Mouse (Mus musculus): Measurements from ENCODE around the gene Copz2.
"Not testable (repeated sequence)": the region's sequence is repeated elsewhere in the genome, so short reads cannot be mapped to it uniquely, and the experiment has no call there.

The Copz2 gene

DNA sequence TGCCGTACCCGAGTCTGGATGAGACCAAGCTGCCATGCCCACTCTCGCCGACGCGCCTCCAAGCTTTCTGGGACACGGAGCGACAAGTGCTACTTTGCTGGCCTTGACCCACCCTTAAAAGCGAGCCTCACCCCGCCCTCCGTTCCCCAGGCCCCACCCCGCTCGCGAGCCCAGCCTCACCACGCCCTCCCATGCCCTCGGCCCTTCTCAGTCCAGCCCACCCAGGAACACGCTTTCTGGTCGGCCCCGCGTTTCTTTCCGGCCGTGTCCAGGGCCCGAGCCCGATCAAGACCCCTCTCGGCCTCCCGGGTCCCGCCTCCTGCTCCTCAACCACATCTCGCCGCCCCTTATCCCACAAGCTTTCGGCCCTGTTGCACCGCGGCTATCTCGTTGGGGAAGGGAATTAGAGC is 20.3 kb upstream of the Copz2 start:
- DNase-seq: peak in 1 of 2 experiments; percentile 81

DNA sequence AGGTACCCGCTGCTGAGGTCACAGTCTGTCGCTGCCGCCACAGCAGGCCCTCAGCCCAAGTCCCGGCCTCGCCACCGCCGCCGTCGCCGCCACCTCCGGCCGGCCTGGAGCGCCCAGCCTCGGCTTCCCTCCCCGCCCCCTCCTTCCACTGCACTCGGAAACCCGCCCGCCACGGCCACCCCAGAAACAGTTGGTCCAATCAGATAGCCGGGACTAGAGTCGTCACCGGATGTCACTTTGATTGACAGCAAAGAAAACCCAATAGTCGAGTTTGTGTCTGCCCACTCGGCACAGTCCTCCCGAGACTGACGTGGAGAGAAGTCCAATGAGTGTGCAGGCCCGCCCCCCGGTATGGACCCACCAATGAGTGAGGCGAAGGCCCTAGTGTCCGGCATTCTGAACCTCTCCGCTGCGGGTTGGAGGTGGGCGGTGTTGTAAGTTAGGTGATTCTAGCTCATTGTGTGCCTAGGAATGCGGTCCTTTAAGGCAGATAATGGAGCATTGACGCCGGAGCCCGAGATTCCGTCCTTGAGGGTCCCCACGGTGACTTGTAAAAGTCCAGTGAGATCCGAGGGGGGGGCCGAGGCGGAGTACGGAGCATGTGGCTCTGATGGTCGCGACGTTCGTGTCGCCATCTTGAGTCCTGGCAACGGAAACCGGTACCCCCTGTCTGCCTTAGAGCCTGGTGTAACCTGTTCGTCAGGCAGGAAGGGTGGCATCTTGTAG is 19.7 kb upstream of the Copz2 start, which contains the start of gene Nfe2l1:
TSS of gene Nfe2l1 (minus strand) at position 156 of the 726 bp plus-strand sequence.
- peak; percentile 97 to 98 for DNase-seq

DNA sequence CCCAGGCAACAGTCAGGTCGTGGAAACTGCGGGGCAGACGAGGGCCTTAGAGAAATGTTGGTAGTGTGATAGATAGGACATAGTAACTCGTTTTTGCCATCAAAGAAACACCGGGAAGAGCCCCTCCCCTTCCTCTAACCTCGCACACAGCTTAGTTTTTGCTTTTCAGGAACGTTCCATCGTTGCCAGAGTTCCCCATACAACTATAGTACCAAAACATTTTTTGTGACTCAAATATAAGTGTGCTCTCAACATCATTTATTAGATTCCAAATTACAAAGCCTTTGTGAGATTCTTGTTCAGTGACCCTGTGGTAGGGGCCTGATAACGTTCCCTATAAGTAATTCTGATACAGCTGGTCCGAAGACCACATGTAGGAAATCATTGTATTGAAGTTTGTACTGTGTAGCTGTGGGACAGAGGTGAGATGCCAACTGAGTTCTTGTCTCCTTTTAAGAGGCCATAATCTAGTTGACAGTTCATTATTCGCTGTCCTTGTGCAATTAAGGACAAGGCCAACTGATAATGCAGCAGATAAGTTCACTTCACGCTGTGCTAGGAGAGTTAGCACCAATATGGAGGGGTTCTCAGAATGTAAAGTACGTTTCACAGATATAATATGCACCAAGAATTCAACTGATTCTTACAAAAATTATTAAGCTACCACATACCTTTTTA is 19.0 kb upstream of the Copz2 start:
- no peak for DNase-seq

DNA sequence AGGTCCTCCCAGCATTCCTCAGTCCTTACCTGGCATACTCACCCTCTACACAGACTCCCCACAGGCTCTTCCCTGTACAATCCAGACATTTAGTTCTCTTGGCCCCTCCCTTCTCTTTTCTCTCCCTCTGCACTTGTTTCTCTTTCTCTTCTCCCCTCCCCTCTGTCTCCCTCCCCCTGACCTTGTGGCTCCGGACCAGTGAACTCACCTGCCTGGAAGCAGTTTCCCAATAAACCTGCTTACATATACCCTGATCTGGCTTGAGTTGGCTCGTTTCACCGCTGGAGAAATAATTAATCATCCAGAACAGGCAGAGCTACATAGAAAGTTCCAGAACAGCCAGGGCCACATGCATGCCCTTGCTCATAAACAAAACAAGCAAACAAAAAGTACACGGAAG is 18.2 kb upstream of the Copz2 start:
- DNase-seq: no peak

DNA sequence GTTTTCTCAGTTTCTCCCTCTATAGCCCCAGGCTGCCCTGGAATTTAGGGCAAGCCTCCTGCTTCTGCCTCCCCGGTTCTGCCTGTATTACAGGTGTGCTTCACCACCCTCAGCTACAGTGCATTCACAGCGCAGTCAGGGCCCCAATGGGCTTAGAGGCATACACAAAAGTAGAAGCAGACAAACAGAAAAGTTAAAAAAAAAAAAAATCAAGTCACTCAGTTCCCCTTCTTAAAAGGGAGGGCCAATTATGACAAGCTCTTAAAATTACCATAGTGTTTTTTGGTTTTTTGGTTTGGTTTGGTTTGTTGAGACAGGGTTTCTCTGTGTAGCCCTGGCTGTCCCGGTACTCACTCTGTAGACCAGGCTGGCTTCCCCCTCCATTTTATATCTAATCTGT is 17.1 kb upstream of the Copz2 start:
- no peak for DNase-seq

DNA sequence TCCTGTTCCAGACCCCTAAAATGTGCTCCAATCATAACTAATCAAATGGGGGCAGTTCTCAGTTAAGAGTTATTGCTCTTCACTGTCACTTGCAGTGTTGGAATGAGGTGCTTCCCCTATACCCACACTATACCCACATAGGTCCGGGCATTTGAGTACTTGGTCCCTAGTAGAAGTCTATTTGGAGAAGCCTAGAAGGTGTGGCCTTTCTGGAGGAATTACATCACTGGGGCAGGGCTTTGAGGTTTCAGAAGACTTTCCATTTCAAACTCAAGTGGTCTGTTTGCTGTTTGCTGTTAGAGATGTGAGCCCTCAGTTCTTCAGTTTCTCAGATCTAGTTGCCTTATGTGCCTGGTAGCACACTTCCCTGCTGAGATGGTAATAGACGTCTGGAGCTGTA is 16.7 kb upstream of the Copz2 start:
- no peak for DNase-seq

DNA sequence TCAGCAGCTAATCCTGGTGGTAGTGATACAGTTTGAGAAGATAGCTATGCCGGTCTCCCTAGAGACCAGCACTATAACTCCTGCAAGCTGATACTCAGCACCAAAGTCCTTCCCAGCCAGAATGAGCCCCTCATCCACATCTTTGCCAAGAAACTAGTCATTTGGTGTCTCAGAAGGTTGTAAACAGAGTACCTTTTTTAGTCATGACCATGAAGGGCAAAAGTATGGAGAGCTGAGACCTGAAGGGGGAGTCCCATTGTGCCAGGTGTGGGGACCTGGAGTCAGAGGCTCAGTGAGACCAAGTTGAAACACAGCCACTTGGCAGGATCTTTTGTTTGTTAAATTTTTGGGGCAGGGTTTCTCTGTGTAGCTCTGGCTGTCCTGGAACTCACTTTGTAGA is 15.5 kb upstream of the Copz2 start:
- DNase-seq: no peak

DNA sequence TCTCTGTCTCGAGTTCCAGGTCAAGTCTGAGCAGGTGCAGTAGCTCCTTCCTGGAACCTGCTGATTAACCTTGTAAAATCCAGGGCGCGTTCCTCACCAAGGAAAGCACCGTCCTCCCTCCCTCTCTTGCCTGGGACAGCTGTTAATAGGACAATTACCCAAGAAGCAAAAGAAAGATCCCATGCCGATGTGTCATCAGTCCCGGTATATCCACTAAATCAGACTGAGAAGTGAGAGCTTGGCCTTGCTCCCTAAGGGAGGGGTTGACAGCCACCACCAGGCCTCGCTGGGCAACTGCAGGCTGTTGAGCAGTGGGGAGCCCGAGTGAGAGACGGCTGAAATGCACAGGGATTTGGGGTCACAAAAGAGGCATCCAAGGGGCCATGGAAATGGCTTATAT is 12.4 kb upstream of the Copz2 start:
- DNase-seq: peak in 1 of 2 experiments; percentile 37

DNA sequence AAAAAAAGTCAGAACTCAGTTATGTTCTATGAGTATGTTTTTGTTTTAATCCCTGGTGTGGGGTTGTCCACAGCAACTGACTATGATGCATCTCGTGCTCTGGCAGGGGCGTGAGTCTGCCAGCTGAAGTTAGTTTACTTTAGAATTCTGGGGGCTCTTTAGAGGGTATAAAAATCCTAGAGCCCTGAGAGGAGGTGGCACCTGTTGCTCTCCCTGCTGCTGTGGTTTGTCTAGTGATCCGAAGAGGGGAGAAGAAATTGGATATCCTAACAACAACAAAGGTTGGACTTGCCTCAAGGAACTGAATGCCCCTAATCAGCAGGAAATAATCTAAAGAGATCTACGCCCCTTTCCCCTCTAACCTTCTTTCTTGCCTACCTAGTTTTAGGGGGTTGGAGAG is 11.3 kb upstream of the Copz2 start:
- DNase-seq: no peak

DNA sequence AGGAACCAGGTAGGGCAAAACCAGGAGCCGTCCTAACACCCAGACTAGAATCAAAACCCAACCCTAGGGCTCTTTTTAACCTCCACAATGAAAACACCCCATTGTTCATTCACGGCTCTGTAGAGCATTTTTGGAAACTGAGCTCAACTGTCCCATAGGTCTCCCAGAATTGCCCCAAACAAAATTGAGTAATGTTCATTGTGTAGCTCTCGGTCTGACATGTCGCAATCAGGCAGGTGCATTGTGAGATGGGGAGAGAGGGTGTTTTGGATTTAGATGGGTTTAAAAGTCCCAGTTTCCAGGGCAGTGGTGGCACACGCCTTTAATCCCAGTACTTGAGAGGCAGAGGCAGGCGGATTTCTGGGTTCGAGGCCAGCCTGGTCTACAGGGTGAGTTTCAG is 10.2 kb upstream of the Copz2 start:
- no peak for DNase-seq

DNA sequence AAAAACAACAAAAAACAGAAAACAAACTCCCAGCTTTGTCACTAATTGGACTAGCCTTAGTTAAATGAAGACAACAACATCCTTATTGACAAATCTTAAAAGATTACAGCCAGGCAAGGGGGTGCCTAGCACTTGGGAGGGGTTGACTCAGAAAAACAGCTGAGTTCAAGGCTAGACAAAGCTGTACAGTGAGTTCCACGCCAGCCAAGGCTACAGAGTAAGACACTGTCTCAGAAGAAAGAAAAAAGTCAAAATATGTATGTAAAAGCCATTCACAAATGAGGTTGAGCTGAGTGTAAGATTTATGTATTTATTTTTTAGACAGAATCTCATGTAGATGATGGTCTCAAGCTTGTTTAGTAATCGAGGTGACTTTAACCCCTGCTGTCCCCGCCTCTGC is 9.8 kb upstream of the Copz2 start:
- no peak for DNase-seq

DNA sequence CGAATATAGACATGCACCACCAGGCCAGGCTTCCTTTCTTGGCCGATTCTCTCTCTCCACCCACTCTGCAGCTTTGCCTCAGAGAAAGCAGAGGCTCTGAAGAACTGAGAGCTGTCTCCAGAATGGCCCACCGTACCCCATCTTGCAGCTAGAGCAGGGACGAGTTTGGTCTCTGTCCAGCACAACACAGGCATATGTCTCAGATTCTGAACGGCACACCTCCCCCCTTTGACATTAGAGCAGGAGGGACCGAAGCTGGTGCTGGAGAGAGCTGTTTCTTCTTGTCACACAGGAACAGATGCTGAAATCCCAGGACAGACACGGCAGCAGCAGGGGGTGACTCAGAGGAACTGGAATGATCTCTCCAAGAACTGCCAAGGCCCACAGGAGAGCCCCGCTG is 9.4 kb upstream of the Copz2 start:
- peak; percentile 35 to 44 for DNase-seq

DNA sequence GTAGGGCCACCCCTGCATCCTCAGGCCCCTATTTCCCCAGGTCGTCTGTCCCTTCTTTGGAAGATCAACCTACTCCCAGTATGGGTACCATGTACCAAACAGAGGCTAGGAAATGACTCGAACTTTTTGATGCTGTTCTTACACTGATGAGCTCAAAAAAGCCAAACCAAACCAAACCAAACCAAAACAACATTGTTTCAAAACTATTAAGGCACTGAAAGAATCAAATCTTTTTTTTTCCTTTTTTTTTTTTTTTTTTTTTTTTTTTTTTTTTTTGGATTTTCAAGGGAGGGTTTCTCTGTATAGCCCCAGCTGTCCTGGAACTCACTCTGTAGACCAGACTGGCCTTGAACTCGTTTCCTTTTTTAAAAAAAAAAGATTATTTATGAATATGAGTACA is 6.0 kb upstream of the Copz2 start:
- DNase-seq: no peak

DNA sequence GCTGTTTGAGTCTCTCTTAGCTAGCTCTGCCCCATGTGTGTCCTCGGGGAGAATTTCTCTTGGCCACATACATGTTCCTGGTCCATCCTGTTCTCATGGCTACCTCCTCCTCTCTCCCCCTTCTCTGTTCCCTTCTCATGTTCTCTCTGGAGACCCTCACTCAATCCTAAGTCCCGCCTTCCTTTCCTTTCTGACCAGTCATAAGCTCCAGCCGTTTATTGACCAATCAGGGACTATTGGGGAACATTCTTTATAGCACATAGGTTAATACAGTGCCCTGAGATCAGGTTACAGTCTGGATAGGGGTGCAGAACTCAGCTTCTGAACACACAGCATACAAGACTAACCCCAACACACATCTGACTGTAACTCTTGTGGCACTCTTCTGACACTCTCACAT is 2.4 kb upstream of the Copz2 start:
- DNase-seq: no peak

DNA sequence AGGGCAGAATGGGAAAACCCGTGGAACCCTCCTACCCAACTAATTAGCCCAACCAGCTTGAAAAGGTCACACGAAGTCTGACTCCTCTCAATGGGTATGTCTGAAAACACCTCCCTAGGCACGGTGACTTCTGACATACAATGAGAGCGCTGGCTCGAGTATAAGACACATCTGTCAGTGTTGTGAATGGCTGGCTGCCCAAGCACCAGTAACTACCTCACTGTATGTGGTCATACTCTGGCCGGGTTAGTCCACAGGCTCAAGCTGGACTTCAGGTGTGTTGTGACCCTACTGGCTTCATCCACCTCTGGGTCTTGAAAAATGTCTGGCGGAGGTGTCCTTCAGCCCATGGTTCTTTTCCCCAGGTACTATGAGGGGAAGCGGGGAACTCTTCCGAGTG is 976 bp upstream of the Copz2 start:
- DNase-seq: no peak

DNA sequence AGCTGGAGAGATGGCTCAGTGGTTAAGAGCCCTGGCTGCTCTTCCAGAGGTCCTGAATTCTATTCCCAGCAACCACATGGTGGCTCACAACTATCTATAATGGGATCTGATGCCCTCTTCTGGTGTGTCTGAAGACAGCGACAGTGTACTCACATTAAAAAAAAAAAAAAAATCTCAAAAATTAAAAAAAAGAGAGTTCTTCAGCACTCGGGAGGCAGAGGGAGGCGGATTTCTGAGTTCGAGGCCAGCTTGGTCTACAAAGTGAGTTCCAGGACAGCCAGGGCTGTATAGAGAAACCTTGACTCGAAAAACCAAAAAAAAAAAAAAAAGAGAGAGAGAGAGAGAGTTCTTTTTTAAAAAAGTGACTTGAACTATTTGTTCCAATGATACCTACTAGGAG is 525 bp upstream of the Copz2 start:
- DNase-seq: not testable (repeated sequence)

DNA sequence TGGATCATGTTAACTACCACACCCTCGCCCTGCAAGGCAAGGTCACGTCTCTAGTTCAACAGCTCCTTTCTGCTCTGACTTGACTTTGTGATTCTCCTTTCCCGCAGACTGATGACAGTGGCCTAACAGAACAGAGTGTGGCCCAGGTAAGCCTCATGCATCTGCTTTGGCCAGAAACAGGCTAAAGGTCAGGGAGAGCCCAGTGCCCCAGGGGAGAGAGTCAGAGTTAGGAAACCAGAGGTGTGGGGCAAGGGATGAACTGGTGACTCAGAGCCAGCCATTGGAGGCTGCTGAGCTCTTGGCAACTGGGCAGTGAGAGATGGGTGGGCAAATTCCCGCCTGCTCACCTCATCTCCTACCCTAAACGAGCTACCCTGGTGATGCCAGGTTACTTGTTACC is 7.8 kb downstream of the Copz2 start:
- no peak for DNase-seq

DNA sequence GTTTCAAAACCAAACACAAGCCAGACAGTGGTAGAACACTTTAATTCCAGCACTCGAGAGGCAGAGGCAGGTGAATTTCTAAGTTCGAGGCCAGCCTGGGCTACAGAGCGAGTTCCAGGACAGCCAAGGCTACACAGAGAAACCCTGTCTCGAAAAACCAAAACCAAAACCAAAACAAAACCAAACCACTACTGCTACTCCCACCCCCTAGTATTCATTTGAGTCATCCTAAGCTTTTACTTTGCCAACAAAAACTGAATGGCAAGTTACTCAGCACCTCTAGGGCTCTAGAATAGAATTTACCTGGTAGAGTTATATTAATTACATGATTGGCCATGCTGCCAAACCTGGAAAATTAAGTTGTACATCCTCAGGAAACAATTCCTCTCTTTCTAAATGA is 10.0 kb downstream of the Copz2 start:
- no peak for DNase-seq

DNA sequence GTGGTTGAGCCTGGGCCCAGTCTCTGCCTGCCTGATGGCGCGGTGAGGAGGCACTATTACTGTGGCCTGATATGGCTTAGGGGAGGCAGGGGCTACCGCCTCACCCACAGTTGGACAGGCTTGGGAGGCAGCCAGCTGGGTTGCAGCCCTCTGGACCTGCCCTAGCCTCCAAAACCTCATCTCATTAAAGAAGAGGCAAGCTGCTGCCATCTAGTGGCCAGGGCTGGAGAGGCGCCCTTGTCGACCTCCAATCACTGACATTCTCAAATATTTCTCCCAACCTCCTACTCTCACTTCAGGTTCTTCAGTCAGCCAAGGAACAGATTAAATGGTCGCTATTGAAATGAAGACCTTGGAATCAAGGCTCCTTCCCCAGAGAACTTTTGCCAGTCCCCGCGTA is 10.9 kb downstream of the Copz2 start:
- peak; percentile 88 to 94 for DNase-seq

DNA sequence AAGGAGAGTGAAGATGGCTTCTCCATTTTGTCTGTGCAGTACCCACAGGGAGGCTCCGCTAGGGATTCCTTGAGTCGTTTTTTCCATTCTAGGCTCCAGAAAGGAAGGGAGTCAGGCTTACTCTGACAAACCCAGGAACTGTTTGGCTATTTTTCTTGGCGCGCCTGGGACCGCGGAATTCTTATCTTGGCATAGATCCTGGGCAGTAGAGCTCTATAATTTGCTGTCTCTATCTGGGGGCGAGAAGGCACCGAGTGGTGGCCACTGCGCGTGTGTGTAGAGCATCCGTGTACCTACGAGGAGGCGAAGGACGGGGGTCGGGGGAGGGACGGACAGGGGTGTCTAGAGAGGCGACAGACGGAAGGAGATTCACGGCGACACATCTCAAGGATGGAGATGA is 11.8 kb downstream of the Copz2 start:
- peak in 1 of 2 experiments; percentile 54 for DNase-seq

DNA sequence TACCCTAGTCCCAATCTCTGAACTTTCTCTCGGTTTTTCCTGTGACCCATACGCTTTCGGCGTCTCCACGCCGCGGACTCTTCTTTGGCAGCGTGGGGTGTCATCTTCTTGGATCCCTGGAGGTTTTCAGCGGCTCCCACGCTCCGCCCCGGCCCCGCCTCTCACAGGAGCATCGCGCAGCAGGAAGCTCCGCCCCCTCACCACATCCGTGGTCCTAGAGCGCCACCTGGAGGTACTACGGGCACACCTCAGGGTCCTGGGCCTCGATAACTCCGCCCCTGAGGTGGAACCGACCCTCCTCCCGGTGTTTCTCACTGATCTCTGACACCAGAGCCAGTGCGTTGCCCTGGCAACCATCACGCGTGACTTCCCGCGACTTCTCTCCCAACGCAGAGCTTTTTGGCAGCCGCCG is 12.2 kb downstream of the Copz2 start:
- DNase-seq: peak; percentile 98

DNA sequence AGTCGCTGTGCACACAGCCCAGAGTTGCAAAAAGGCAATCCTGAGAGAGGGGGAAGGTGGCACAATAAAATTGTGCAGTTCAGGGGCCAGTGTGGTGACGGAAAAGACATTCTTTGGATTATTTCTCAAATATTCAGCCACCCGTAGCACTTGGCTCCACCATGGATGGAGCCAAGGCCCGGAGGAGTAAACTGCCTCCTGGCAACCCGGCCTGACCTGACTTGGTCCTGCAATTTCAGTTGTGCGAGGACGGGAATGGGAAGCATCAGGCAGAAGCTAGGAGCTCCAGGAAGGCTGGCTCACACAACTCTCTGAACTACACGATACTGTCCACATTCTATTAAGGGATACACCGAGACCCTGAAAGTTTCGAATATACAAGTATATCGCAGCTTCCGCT is 12.9 kb downstream of the Copz2 start:
- peak in 1 of 2 experiments; percentile 11 for DNase-seq

DNA sequence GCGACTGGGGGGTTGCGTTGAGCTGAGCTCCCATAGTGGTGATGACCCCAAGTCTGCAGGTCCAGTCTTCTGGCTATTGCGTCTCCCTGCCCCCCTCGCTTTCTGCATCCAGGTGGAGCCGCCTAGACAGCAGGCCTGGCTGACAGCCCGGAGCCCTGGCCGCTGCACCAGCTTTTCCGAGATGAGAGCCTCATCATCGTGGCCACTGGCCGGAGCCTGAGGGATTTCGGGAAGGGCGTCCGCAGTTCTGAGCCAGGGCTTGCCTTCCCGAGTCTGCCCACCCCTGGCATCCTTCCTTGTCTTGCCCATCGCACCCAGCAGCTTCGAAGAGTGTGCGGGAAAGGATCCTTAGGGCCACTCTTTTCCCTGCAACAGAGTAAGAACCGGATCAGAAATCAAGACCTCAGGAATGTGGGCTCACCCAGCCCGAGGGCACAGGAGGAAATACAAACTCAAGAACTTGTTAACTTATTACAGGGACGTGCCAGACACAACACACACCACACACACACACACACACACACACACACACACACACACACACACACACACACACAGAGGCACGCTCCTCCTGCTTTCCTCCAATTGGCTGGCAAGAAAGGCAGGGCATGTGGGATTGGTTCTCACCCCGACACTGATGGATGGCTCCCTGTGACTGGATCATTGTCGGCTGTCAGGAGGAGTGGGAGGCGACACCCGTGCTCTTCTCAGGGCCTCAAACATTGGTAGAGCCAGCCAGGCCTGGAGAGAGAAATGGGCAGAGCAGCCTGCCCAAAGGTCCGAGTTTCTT is 13.7 kb downstream of the Copz2 start:
- DNase-seq: peak; percentile 53 to 73

DNA sequence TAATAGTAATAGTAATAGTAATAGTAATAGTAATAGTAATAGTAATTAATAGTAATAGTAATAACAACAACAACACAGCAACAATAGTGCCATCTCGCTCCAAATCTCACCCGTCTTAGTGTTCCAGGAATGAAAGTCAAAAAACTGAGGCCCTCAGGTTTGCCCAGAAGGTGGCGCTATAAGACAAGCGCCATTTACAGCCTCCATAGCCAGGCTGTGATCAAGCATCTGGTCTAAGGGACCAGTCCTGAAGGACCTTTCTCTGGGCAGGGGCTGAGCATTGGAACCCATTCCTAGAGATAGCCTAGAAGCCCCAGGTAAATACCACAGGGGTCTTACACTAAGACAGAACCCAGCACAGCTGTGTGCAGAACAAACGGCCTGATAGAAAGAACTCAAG is 17.5 kb downstream of the Copz2 start:
- DNase-seq: peak; percentile 79 to 83
